Mouse (Mus musculus): ENCODE measurements around the gene Brd3.
A peak's percentile ranks its signal among the peaks of the same experiment; 100 is the strongest.

Gene Brd3

DNA sequence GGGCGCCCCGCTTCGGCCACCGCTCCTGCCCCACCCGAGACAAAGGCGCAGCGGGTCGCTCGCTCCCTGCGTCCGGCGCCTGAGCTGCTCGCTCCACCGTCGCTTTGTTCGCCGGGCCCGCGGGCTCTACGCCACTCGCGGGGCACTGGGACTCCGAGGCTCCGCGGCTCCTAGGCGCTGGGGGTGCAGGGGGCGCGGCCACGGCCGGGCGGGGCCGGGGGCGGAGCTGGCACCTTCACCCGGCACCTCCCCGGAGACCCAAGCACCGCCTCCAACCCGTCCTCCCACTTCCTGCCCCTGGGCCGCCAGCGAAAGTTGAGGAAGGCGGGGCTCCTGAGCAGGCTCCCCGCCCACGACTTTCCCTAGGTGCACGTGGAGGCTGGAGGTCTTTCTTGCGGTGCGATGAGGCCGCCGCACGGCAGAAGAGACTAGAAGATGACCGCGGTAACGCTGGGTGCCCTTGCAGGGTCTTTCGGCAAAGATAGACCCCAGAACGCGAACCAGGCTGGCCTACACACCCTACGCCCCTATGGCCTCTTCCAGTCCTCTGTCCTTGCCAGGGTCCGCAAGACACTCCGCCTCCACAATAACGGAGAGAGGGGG is 80.5 kb downstream of the Brd3 start, which contains the start of gene Vav2:
Gene Vav2 (minus strand): TSS at position 179 of the 603 bp plus-strand sequence.
- DNase-seq (ENCODE audit: inconsistent ontology term), result peak; percentile 98

DNA sequence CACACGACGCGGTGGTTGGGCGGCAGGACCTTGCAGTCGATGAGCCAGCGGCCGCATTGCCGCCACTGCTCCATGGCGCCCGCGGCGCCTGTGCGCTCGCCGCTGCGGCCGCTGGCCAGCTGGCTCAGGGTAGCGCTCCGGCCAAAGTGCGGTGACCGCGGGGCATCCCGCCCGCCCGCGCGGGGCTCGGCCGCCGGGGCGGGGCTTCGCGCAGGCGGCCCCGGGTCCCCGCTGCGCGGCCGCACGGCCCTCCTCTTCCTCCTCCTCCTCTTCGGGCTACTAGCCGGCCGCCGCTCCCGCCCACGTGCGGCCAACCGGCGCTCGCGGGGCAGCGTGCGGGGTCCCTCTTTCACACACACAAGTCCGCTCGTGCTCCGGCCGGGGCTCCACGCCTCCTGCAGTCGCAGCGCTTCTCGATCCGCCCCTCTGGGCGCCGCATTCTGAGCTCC is 81.0 kb downstream of the Brd3 start:
- DNase-seq (ENCODE audit: inconsistent ontology term), result no peak

DNA sequence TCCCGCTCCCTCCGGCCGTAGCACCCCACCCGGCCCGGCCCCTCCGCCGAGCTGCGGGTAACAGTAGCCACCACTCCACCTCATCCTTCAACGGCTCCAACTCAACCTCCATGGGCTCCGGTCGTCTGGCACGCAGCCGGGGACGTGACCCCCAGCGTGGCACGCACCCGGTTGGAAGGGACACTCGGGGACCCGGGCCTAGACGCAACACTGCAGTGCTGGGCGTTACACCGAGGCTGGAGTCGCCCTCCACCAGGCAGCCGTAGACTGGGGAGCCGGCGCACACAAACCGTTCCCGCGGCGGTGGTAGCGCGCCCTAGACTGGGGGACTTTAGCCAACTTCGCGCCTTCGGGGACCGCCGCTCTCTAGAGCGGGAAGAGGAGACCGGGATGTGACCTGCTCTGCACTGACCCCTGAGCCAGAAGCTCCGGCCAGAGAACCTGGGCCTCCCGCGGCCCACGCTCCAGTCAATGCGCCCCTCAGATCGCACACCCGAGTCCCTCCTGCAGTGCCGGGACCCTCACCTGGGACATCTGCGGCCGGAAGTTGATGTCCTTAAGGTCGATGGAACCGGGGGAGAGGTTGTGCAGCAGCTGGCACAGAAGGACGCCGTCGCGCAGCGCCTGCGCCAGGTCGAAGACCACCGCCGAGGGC is 81.6 kb downstream of the Brd3 start:
- DNase-seq (ENCODE audit: inconsistent ontology term), result peak; percentile 53

GRCm38 (mm10) chr2:27425161-27425611 is 82.3 kb downstream of the Brd3 start:
- DNase-seq (ENCODE audit: inconsistent ontology term), result peak; percentile 53

GRCm38 (mm10) chr2:27423596-27423995 is 83.9 kb downstream of the Brd3 start:
- DNase-seq (ENCODE audit: inconsistent ontology term), result no peak

DNA sequence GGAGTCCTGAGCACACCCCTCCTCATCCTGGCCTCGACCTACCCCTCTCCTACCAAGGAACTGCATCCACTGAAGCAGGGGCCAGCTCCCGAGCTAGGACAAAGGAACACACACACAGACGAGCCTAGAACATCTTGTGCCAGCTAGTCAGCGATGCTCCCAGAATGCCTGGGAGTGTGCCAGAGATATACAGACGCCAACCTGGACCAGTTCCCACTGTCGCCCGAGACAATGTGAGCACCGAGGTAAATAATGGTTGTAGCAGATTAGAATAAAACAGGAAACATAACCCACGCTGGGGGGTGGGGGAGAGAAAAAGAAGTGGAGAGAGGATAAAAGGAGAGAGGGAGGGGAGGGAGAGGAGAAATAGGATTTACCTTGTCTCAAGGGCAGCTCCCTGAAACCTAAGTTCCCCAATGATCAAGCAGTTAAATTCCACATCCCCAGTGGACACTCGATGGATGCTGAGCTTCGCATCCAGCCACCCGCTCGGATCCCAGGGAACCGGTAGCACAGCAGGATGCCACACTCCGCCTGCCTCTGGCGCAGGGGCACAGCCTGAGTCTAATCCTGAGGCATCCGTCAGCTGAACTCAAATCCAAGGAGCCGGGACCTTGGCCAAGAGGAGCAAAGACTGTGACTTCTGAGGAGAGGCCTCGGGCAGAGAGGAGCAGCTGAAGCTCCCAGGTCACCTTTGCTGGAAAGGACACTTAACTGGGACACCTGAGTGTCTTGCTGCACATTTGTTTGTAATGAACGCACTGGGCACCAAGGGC is 86.0 kb downstream of the Brd3 start:
- peak; percentile 81 for DNase-seq (ENCODE audit: inconsistent ontology term)

- no peak for DNase-seq (ENCODE audit: inconsistent ontology term)
Observed at GRCm38 (mm10) chr2:27418577-27419070, 88.8 kb downstream of the Brd3 start.

- DNase-seq (ENCODE audit: inconsistent ontology term), result no peak
Observed at GRCm38 (mm10) chr2:27417648-27418153, 89.8 kb downstream of the Brd3 start.

DNA sequence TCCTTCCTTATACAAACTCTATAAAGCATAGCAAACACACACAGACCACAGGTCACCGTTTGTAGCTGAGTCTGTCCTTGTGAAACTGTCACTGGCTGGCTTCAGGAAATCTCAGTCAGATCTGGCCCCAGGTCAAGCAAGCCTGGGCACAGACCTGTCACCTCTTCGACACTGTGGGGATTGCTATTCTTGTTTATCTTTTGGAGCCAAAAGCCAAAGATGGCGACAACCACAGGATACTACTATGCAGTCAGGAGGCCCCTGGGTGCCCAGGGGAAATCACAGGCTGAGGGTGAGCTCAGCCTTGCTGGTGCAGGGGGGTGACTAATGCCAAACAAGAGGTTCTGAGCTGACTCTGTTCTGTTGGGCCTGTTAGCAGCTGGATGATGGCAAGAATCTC is 91.0 kb downstream of the Brd3 start:
- no peak for DNase-seq (ENCODE audit: inconsistent ontology term)

DNA sequence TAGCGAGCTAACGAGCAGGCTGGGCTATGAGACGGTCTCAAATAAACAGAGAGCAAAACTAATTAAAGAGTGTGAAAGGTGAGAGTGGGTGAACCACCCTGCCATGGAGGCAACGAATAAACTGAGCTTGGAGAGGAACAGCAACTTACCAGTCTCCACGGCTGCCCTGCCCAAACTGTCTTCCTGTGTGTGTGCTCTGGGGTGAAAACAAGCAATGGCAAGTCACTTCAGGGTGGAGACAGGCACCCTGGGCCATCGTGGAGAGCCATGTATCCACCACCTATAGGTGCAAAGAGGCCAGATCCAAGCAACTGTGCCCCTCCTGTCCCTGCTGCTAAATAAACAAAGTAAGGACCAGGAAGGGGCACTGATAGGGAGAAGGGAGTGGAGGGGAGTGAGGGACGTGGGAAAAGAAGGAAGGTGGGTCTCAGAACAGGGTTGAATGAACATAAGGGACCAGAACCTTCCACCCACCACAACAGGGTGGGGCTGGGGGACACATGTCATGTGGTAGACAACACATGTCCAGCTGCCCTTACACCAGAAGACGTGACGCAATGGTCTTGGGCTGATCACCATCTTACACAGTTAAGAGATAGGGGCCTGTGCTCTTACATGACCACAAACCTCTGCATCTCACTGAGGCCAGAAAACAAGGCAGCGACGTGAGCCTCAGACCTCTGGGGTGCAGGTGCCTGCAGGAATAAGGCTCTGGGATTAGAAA is 92.2 kb downstream of the Brd3 start:
- DNase-seq (ENCODE audit: inconsistent ontology term), result no peak

DNA sequence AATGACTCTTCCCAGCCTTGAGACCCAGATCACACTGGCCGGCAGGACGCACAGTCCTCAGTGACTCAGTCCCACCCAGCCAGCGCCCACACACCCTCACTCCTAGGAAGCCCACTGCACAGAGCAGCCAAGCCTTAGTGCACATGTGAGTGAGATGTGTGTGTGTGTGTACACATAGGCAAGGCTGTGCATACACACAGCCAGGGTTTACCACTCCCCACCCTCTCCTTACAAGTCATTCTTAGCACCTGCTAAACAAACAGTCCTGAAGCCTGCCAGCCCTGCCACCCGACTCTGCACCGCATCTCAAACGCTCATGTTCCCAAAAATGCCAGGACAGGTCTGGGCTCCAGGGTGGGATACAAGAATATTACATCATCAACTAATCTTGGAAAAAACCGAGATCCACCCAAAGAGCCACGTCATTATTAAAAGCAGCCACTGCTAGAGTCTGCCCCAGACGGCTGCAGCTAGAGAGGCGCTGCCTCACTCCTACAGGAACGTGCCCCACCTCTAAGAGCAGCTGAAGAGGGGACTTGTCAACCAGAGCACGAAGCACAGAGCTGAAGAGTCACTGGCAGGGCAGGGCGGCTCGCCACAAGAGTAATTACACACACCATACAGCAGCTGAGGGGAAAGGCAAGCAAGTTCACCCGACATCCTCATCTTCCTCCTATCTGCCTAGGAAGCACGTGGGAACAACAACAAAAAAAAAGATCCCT is 93.4 kb downstream of the Brd3 start:
- peak; percentile 43 for DNase-seq (ENCODE audit: inconsistent ontology term)

DNA sequence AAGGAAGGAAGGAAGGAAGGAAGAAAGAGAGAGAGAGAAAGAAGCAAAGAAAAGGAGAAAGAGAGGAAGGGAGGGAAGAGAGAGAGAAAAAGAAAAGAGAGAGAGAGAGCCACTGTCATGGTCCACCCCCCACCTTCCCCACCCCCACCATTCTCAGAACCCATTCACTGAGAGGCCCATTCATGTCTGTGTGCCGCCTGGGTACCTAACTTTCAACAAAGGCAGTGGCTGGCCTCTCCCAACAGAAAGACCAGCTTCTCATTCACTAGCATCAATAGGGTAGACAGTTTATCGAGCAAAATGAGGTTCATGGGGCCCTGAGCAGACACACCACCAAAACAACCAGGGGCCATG is 93.9 kb downstream of the Brd3 start:
- DNase-seq (ENCODE audit: inconsistent ontology term), result no peak

DNA sequence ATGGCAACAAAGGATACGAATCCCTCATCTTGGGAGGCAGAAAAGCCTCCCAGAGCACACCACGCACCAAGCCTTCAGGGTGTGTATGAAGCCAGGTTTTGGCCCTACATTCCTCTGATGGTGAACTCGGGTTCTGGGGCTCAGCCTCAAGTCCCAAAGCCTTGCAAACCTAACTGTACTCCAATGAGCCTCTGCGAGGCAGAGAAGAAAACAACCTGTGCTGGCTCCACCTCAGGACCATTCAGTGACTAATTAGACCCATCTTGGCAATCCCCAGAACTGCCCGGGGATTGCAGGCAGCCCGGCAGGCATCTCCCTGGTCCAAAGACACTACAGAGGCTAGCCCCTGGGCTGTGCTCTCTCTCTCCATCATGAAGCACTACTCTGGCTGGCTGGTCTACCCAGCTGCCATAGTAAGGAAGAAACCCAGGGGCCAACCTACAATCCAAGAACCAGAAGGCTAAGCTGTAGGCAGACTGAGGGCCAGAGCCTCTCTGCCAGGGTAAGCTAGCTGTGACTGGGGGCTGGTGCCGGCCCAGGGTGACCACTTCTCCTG is 95.1 kb downstream of the Brd3 start:
- no peak for DNase-seq (ENCODE audit: inconsistent ontology term)

DNA sequence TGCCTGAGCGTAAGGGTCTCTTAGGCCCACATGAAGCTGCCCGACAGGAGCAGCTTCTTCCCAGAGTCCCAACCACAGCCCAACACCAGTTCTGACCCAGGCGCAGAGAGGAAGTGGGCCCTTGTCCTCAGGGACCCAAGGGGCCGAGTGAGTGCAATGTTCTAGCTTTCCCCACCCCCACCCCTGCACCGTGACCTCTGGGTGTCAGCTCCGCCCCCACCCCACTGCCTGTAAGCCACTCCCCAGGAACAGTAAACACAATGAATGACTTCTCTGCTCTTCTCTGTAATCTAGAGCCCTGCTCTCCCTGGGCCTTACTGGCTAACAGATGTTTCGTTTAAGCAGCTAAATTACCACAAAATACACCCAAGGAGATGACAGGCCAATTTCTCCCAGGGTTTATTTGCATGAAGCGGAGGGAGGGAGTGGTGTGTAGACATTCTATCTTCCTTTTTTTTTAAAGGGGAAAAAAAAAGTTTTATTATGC is 95.7 kb downstream of the Brd3 start:
- no peak for DNase-seq (ENCODE audit: inconsistent ontology term)

GRCm38 (mm10) chr2:27410518-27411140 is 96.8 kb downstream of the Brd3 start:
- no peak for DNase-seq (ENCODE audit: inconsistent ontology term)

- DNase-seq (ENCODE audit: inconsistent ontology term), result no peak
Observed at GRCm38 (mm10) chr2:27408194-27408593, 99.3 kb downstream of the Brd3 start.

- no peak for DNase-seq (ENCODE audit: inconsistent ontology term)
Observed at GRCm38 (mm10) chr2:27406928-27407327, 100.5 kb downstream of the Brd3 start.

GRCm38 (mm10) chr2:27405094-27405884 is 102.2 kb downstream of the Brd3 start:
- DNase-seq (ENCODE audit: inconsistent ontology term), result no peak

DNA sequence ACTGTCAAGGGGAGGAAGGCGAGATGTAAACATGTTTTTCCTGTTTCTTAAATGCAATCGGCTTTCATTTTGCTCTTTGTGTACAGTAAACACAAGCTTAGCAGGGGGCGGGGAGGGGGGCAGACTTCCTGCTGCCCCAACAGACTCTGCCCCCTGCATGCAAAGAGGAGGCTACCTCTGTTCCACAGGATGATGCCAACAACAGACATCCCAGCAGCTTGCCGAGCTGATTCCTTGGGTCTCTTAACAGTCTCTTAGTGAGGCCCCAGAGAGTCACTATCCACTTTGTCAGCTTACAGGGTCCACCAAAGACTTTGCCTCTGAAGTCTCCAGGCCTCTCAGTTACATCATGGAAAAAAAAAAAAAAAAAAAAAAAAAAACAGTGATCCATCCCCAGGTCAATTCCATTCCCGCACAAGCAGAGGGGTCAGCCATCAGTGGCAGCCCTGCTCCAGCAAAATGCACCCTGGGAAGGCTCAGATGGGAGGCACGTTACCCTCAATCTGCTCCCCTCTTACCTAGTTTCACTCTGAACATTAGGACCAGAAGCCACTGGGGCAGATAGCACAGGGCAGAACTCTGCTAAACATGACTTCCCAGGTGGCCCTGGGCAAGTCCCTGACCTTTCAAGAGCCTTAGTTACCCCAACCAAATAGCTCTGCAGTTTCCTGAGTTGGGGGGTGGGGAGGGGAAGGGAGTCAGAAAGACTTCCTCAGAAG is 102.9 kb downstream of the Brd3 start:
- no peak for DNase-seq (ENCODE audit: inconsistent ontology term)
